Comparison of ENCODE assay signal across 11 mouse cellular contexts in the genomic region with DNA sequence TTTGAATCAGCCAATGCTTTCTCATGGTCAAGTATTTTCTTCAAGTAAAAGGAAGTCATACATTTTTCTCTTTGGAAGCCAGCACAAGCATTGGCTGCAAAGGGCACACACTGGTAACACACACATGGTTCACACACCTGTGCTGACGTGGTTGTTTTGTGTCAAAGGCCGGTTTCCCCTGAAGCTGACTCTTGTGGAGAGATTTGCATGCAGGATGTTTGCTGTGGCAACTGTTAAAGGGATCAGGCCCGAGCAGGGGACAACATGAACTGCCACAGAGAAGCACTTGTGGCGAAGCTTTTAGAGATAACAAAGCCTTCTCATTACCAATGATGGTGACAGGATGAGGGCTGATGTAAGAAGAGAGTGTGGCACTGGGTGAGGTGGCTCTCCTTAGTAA. TPM values are rescaled to one million over a fixed set of nuclear protein-coding genes. Genes with fewer than 3 reads are reported as not detected.
"Had no signal": no experiment of that assay in that cellular context is flagged by ENCODE, and none has a peak within 500 bp of the region (broad histone marks: within the 10 kb centered on the region; RNA-seq: fewer than 3 reads in every experiment).

No protein-coding gene starts in this region.

- ATAC-seq: midbrain, embryonic 16.5 days had no signal

- DNase-seq: lung, adult 18-20 months; lung, embryonic 14.5 days; lung, postnatal 10 days; midbrain, embryonic 14.5 days; right cerebral cortex, postnatal 14 days; thymus, adult 2 months; thymus, postnatal 25 days; thymus, postnatal 4 days had no signal

RNA-seq across cellular contexts. Expression of gene Olfr157, which starts 5.3 kb away (rescaled TPM):
- total RNA-seq: megakaryocyte progenitor cell, adult 5-6 weeks; neutrophil, adult 5-6 weeks had no signal

RNA-seq across cellular contexts. Expression of gene Olfr156, which starts 11.1 kb away (rescaled TPM):
- total RNA-seq: megakaryocyte progenitor cell, adult 5-6 weeks; neutrophil, adult 5-6 weeks had no signal

RNA-seq across cellular contexts. Expression of gene Olfr155, which starts 16.6 kb away (rescaled TPM):
- total RNA-seq: megakaryocyte progenitor cell, adult 5-6 weeks; neutrophil, adult 5-6 weeks had no signal
